ENCODE assay signal across 14 mouse cellular contexts in genomic region chr11:79089756-79090155, GRCm38 (mm10). TPM values are rescaled to one million over a fixed set of nuclear protein-coding genes. Genes with fewer than 3 reads are reported as not detected.
DNase-seq lines count a peak whose midpoint lies in the region; ATAC-seq and TF ChIP-seq lines count a peak whose summit lies in the region.
"Had no signal": no experiment of that assay in that cellular context is flagged by ENCODE, and none has a peak within 500 bp of the region (broad histone marks: within the 10 kb centered on the region; RNA-seq: fewer than 3 reads in every experiment).

No protein-coding gene starts in this region.

- no peaks in the 10 kb centered on the region for H3K9me3 ChIP-seq in hindbrain, embryonic 13.5 days
- no peaks in the 10 kb centered on the region for H3K9me3 ChIP-seq in hindbrain, embryonic 11.5 days (ENCODE audit: control insufficient read depth, low read length)
- no peaks in the 10 kb centered on the region for H3K9me3 ChIP-seq in midbrain, embryonic 10.5 days (replicated peaks)
- no peaks in the 10 kb centered on the region for H3K9me3 ChIP-seq in midbrain, embryonic 11.5 days (ENCODE audit: control insufficient read depth, low read length)
- no peaks in the 10 kb centered on the region for H3K9me3 ChIP-seq in liver, embryonic 15.5 days (replicated peaks)
- H3K9me3 ChIP-seq: embryonic facial prominence, embryonic 13.5 days; midbrain, embryonic 12.5 days had no signal

- intact Hi-C loops in gastrocnemius, adult 2 months (cut with DNase I), result no loop called here

- ATAC-seq in hindbrain, embryonic 13.5 days (ENCODE audit: low FRiP score), result no peak
- ATAC-seq in hindbrain, embryonic 11.5 days (ENCODE audit: low FRiP score), result no peak
- ATAC-seq in midbrain, embryonic 11.5 days (ENCODE audit: low FRiP score), result no peak
- no peak for ATAC-seq in liver, embryonic 15.5 days (ENCODE audit: insufficient read depth)

- peaks cover 33% of the 10 kb centered on the region for H3K4me1 ChIP-seq in hindbrain, embryonic 13.5 days (replicated peaks)
- no peaks in the 10 kb centered on the region for H3K4me1 ChIP-seq in hindbrain, embryonic 11.5 days (replicated peaks; ENCODE audit: control insufficient read depth, insufficient read depth, low read length)
- H3K4me1 ChIP-seq in midbrain, embryonic 10.5 days, result peaks cover 55% of the 10 kb centered on the region
- H3K4me1 ChIP-seq in midbrain, embryonic 11.5 days (ENCODE audit: control insufficient read depth, insufficient read depth, low read length), result no peaks in the 10 kb centered on the region; the same call in 1 of the 2 replicates
- H3K4me1 ChIP-seq in liver, embryonic 15.5 days (replicated peaks), result peaks cover 46% of the 10 kb centered on the region

- DNase-seq in gastrocnemius, adult 2 months, result no peak
- DNase-seq in gastrocnemius, adult 8-10 months (ENCODE audit: low spot score in 2 of 2), result no peak
- DNase-seq in hindbrain, embryonic 11.5 days (ENCODE audit: low spot score), result no peak
- DNase-seq in midbrain, embryonic 10.5 days (ENCODE audit: low spot score), result no peak
- DNase-seq in midbrain, embryonic 11.5 days (ENCODE audit: low spot score, missing footprints), result no peak
- no peak for DNase-seq in layer of hippocampus, adult 11-12 months (ENCODE audit: low spot score)
- DNase-seq: adrenal gland, adult 8-10 months; cerebellum, postnatal 14 days; kidney, adult 8-10 months; lung, embryonic 14.5 days had no signal

- no peak overlapping the region for H3K4me3 ChIP-seq in gastrocnemius, adult 2 months
- H3K4me3 ChIP-seq in hindbrain, embryonic 13.5 days, result no peak overlapping the region
- no peak overlapping the region for H3K4me3 ChIP-seq in hindbrain, embryonic 11.5 days (ENCODE audit: low read depth, low read length)
- H3K4me3 ChIP-seq in midbrain, embryonic 10.5 days, result no peak overlapping the region
- no peak overlapping the region for H3K4me3 ChIP-seq in midbrain, embryonic 11.5 days (ENCODE audit: low read depth, low read length)
- no peak overlapping the region for H3K4me3 ChIP-seq in liver, embryonic 15.5 days (replicated peaks)
- H3K4me3 ChIP-seq: embryonic facial prominence, embryonic 13.5 days; midbrain, embryonic 12.5 days had no signal

- no peak for TF ChIP-seq CTCF in gastrocnemius, adult 2 months (IDR thresholded peaks at IDR 0.05)

- no peak overlapping the region for H3K9ac ChIP-seq in hindbrain, embryonic 13.5 days
- no peak overlapping the region for H3K9ac ChIP-seq in hindbrain, embryonic 11.5 days (ENCODE audit: low read depth, low read length)
- no peak overlapping the region for H3K9ac ChIP-seq in midbrain, embryonic 11.5 days (ENCODE audit: low read length)
- H3K9ac ChIP-seq in liver, embryonic 15.5 days, result no peak overlapping the region
- H3K9ac ChIP-seq: embryonic facial prominence, embryonic 13.5 days; lung, embryonic 14.5 days; midbrain, embryonic 12.5 days had no signal

- WGBS in hindbrain, embryonic 13.5 days, result 28% methylated on average over 1 of the region's 1 CpGs
- WGBS in hindbrain, embryonic 11.5 days, result 63% methylated on average over 1 of the region's 1 CpGs
- 60% methylated on average over 1 of the region's 1 CpGs for WGBS in midbrain, embryonic 10.5 days
- WGBS in midbrain, embryonic 11.5 days, result 94% methylated on average over 1 of the region's 1 CpGs
- WGBS in liver, embryonic 15.5 days (ENCODE audit: insufficient replicate concordance), result 65% methylated on average over 1 of the region's 1 CpGs

- no peaks in the 10 kb centered on the region for H3K27me3 ChIP-seq in hindbrain, embryonic 13.5 days
- H3K27me3 ChIP-seq in hindbrain, embryonic 11.5 days (ENCODE audit: control insufficient read depth, insufficient read depth, low read length), result no peaks in the 10 kb centered on the region
- no peaks in the 10 kb centered on the region for H3K27me3 ChIP-seq in midbrain, embryonic 10.5 days (ENCODE audit: low read depth, poor library complexity, severe bottlenecking)
- no peaks in the 10 kb centered on the region for H3K27me3 ChIP-seq in midbrain, embryonic 11.5 days (ENCODE audit: control insufficient read depth, insufficient read depth, low read length)
- no peaks in the 10 kb centered on the region for H3K27me3 ChIP-seq in liver, embryonic 15.5 days
- H3K27me3 ChIP-seq: embryonic facial prominence, embryonic 13.5 days; midbrain, embryonic 12.5 days had no signal

- no peaks in the 10 kb centered on the region for H3K36me3 ChIP-seq in hindbrain, embryonic 13.5 days
- no peaks in the 10 kb centered on the region for H3K36me3 ChIP-seq in hindbrain, embryonic 11.5 days (ENCODE audit: control insufficient read depth, insufficient read depth, low read length)
- H3K36me3 ChIP-seq in midbrain, embryonic 10.5 days, result no peaks in the 10 kb centered on the region
- H3K36me3 ChIP-seq in midbrain, embryonic 11.5 days (ENCODE audit: control insufficient read depth, insufficient read depth, low read length), result no peaks in the 10 kb centered on the region
- H3K36me3 ChIP-seq in liver, embryonic 15.5 days (replicated peaks), result no peaks in the 10 kb centered on the region
- H3K36me3 ChIP-seq: embryonic facial prominence, embryonic 13.5 days; midbrain, embryonic 12.5 days had no signal

- H3K4me2 ChIP-seq in hindbrain, embryonic 13.5 days, result no peak overlapping the region
- no peak overlapping the region for H3K4me2 ChIP-seq in hindbrain, embryonic 11.5 days (replicated peaks; ENCODE audit: low read depth, low read length)
- no peak overlapping the region for H3K4me2 ChIP-seq in midbrain, embryonic 11.5 days
- H3K4me2 ChIP-seq in liver, embryonic 15.5 days, result no peak overlapping the region
- H3K4me2 ChIP-seq: embryonic facial prominence, embryonic 13.5 days; lung, embryonic 14.5 days; midbrain, embryonic 12.5 days had no signal

- H3K27ac ChIP-seq in gastrocnemius, adult 2 months, result peak overlapping the region; percentile 72
- 0 out of 2 replicates have a peak overlapping the region, but pooled peaks have one; percentile 35 for H3K27ac ChIP-seq in hindbrain, embryonic 13.5 days
- H3K27ac ChIP-seq in hindbrain, embryonic 11.5 days (ENCODE audit: low read depth, low read length), result no peak overlapping the region
- H3K27ac ChIP-seq in midbrain, embryonic 10.5 days (replicated peaks), result 0 out of 2 replicates have a peak overlapping the region, but pooled peaks have one; percentile 33
- no peak overlapping the region for H3K27ac ChIP-seq in midbrain, embryonic 11.5 days (ENCODE audit: low read depth, low read length)
- 0 out of 2 replicates have a peak overlapping the region, but pooled peaks have one; percentile 11 for H3K27ac ChIP-seq in liver, embryonic 15.5 days (replicated peaks)
- H3K27ac ChIP-seq: midbrain, embryonic 12.5 days had no signal

RNA-seq across cellular contexts. Expression of gene Ksr1, which starts 56.5 kb away (rescaled TPM):
- 10 to 100 TPM; 92.9 to 98.3 TPM for total RNA-seq in gastrocnemius, adult 2 months (2021)
- total RNA-seq in gastrocnemius, adult 8-10 months (2022), result 100 to 1,000 TPM in 1 of 4 experiments, 10 to 100 TPM in 3; 78.5 to 117 (median 87.7) TPM
- polyA plus RNA-seq in hindbrain, embryonic 13.5 days (2015; fragmentation: Nextera tagmentation; extraction: Ambion mirVana), result 3.1 and 3.5 TPM in 2 replicates
- 3.9 and 4.3 TPM in 2 replicates for polyA plus RNA-seq in hindbrain, embryonic 11.5 days (2014; fragmentation: Nextera tagmentation; extraction: Ambion mirVana)
- polyA plus RNA-seq in midbrain, embryonic 10.5 days (2016; fragmentation: Nextera tagmentation; extraction: Ambion mirVana), result 1.7 and 2.5 TPM in 2 replicates
- 2.4 and 3.3 TPM in 2 replicates for polyA plus RNA-seq in midbrain, embryonic 11.5 days (2014; fragmentation: Nextera tagmentation; extraction: Ambion mirVana)
- polyA plus RNA-seq in liver, embryonic 15.5 days (2015; fragmentation: Nextera tagmentation; extraction: Ambion mirVana), result 2.1 and 3.0 TPM in 2 replicates

Comparison
In these comparisons a context has a peak if more than half of its experiments do, and no peak if none do; other contexts are left out.
1. H3K27ac ChIP-seq: peak in gastrocnemius, adult 2 months (single experiment), hindbrain, embryonic 13.5 days (single experiment), midbrain, embryonic 10.5 days (single experiment) and liver, embryonic 15.5 days (single experiment); none in hindbrain, embryonic 11.5 days (single experiment) and midbrain, embryonic 11.5 days (single experiment).